Mouse (Mus musculus): Measurements from ENCODE around the gene Dcbld2. TPM values are rescaled to one million over a fixed set of nuclear protein-coding genes. Genes with fewer than 3 reads are reported as not detected.
A peak's percentile ranks its signal among the peaks of the same experiment; 100 is the strongest.

Dcbld2 gene
- polyA plus RNA-seq, 1 experiment from 2014 or later = 0.66 TPM

DNA sequence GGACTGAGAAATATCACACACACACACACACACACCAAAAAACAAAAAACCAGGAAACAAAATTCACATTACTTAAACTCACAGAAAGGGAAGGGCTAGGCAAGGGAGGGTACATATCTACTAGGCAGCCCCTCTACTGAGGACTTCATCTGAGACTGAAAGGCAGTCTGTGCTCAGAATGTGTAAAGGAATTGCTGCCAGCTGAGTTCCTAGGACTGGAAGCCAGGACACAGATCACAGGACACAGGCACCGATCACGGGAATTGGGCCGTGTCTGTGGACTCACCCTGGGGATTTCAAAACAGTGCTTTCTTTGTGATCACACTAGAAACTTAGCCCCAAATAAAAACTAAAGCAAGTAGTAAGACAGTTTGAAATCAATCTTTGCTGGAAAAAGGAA lies 104.6 kb downstream of the Dcbld2 start:
- ATAC-seq (ENCODE audit: low read depth) = no peak
- no peak overlapping the region for H3K4me2 ChIP-seq (ENCODE audit: low read depth, low read length)
- no peak overlapping the region for H3K27ac ChIP-seq (ENCODE audit: low read length)
- WGBS (ENCODE audit: insufficient replicate concordance) = 92% methylated on average over 3 of the region's 3 CpGs
- H3K27me3 ChIP-seq (ENCODE audit: control insufficient read depth, insufficient read depth, low read depth, low read length) = no peaks in the 10 kb centered on the region
- no peaks in the 10 kb centered on the region for H3K9me3 ChIP-seq (replicated peaks; ENCODE audit: control insufficient read depth, low read length)
- H3K9ac ChIP-seq (ENCODE audit: low read depth, low read length) = no peak overlapping the region
- H3K36me3 ChIP-seq (ENCODE audit: control insufficient read depth, insufficient read depth) = no peaks in the 10 kb centered on the region
- peaks cover 21% of the 10 kb centered on the region for H3K4me1 ChIP-seq (ENCODE audit: control insufficient read depth, low read depth, low read length)
- no peak overlapping the region for H3K4me3 ChIP-seq (ENCODE audit: low read depth, low read length)

DNA sequence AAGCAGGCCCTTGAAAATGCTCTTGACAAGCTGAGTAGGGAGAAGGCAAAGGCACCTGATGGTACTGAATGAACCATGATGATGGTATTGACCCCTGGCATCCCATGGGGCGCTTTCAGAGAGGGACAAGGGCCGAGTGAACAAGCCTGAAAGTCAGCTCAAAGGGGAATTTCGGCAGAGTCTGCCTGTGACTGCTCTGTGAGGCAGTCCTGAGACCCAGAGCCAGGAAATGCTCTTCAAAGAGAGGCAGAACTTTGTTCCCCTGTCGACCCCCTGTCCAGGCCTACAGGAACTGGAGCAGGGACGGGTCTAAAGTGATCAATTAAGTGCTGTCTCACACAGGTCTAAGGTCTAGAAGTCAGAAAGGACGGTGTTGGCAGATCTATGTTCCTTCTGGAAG lies 105.5 kb downstream of the Dcbld2 start:
- Histone ChIP-seq H3K9ac (ENCODE audit: low read depth, low read length) (no peak overlapping the region), H3K4me3 (ENCODE audit: low read depth, low read length) (no peak overlapping the region)

DNA sequence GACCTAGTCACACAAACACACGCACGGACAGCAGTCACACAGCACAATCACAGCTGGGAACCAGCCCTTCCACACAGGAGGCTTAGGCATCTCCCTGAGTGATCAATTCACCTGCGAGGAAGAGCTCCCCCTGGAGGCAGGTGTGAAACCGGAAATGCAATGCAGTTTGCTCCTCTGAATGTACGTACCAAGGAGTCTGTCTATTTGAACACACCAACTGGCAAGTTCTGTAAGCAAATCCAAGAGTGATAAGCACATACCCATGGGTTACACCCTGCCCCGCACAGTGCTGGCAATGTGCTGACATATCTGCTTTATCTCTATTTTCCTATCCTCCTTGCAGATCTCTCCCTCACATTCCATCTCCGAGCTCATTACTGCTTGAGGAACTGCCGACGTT lies 106.3 kb downstream of the Dcbld2 start:
- peak; percentile 94 for ATAC-seq (ENCODE audit: low read depth)
- 42% methylated on average over 9 of the region's 9 CpGs for WGBS (ENCODE audit: insufficient replicate concordance)
- Histone ChIP-seq H3K4me3 (ENCODE audit: low read depth, low read length) (peak overlapping the region; percentile 27; the same call in 1 of the 2 replicates), H3K9me3 (replicated peaks; ENCODE audit: control insufficient read depth, low read length) (no peaks in the 10 kb centered on the region), H3K9ac (ENCODE audit: low read depth, low read length) (no peak overlapping the region), H3K4me1 (ENCODE audit: control insufficient read depth, low read depth, low read length) (peaks cover 37% of the 10 kb centered on the region), H3K27ac (ENCODE audit: low read length) (peak overlapping the region; percentile 73), H3K4me2 (ENCODE audit: low read depth, low read length) (peak overlapping the region; percentile 38), H3K27me3 (ENCODE audit: control insufficient read depth, insufficient read depth, low read depth, low read length) (no peaks in the 10 kb centered on the region), H3K36me3 (ENCODE audit: control insufficient read depth, insufficient read depth) (no peaks in the 10 kb centered on the region)

More for the DNA sequence above, 105.5 kb downstream of the Dcbld2 start:
- WGBS (ENCODE audit: insufficient replicate concordance) = 41% methylated on average over 6 of the region's 6 CpGs
- H3K27me3 ChIP-seq (ENCODE audit: control insufficient read depth, insufficient read depth, low read depth, low read length) = no peaks in the 10 kb centered on the region
- H3K4me2 ChIP-seq (ENCODE audit: low read depth, low read length) = no peak overlapping the region
- H3K9me3 ChIP-seq (replicated peaks; ENCODE audit: control insufficient read depth, low read length) = no peaks in the 10 kb centered on the region
- peak overlapping the region; percentile 21; the same call in 1 of the 2 replicates for H3K27ac ChIP-seq (ENCODE audit: low read length)
- H3K36me3 ChIP-seq (ENCODE audit: control insufficient read depth, insufficient read depth) = no peaks in the 10 kb centered on the region
- peaks cover 29% of the 10 kb centered on the region for H3K4me1 ChIP-seq (ENCODE audit: control insufficient read depth, low read depth, low read length)
- ATAC-seq (ENCODE audit: low read depth) = no peak

DNA sequence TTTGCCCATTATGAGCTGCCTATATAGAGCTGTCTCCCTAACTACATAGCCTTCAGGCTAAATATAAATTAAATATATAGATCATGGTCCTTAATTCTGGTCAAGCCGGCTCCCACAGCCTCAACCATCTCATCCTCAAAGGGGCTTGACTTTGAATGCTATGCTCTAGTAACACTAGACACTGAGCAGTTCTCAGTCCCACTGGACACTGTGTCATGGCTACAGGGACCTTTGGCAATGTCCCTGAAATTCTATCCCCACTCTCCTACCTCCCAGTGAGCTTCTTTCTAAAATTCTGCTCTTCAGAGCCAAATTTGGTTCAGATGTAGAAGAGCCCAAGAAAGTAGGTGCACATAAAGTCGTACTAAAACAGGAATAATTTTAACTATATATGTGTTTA lies 107.9 kb downstream of the Dcbld2 start:
- no peaks in the 10 kb centered on the region for H3K9me3 ChIP-seq (replicated peaks; ENCODE audit: control insufficient read depth, low read length)
- ATAC-seq (ENCODE audit: low read depth) = no peak
- WGBS (ENCODE audit: insufficient replicate concordance) = 93% methylated on average over 2 of the region's 2 CpGs
- H3K27ac ChIP-seq (ENCODE audit: low read length) = 0 out of 2 replicates have a peak overlapping the region, but pooled peaks have one; percentile 17
- H3K9ac ChIP-seq (ENCODE audit: low read depth, low read length) = peak overlapping the region; percentile 24; the same call in 1 of the 2 replicates
- no peak overlapping the region for H3K4me2 ChIP-seq (ENCODE audit: low read depth, low read length)
- peaks cover 47% of the 10 kb centered on the region for H3K4me1 ChIP-seq (ENCODE audit: control insufficient read depth, low read depth, low read length)
- H3K4me3 ChIP-seq (ENCODE audit: low read depth, low read length) = no peak overlapping the region
- no peaks in the 10 kb centered on the region for H3K36me3 ChIP-seq (ENCODE audit: control insufficient read depth, insufficient read depth)
- no peaks in the 10 kb centered on the region for H3K27me3 ChIP-seq (ENCODE audit: control insufficient read depth, insufficient read depth, low read depth, low read length)

DNA sequence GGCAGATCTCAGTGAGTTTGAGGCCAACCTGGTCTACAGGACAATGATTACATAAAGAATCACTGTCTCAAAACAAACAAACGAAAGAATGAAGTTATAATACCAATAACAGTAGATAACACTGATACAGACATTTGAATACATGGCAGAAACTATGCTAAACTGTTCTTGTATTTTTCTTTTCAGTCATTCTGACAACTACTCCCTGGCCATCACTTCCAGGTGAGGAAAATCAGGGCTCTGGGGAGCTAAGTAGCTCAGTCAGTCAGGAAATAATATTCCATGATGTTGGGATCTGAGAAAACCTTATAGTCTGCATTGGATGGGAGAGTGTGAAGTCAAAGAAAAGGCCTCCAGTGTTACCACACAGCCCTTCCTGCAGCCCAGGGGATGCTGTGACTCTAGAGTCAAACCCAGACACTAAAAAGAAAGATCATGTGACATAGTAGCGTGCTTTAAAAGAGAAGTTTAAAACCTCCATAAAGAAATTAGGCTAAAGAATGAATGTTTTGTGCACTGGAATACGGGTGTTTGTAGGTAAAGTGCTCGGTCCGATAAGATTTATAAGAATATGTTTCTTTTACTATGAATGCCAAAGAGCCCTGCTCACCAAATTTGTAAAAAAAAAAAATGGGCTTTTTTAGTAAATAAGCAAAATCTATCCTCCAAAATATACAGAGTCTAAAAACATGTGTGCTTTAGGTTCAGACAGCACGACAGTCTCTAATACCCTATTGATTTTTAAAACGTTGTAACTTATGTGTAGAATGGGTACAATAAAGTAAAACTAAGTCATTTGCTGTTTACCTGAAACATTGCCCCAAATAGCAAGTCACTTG lies 108.9 kb downstream of the Dcbld2 start:
- Histone ChIP-seq H3K27me3 (ENCODE audit: control insufficient read depth, insufficient read depth, low read depth, low read length) (no peaks in the 10 kb centered on the region; the same call in 1 of the 2 replicates), H3K27ac (ENCODE audit: low read length) (peak overlapping the region; percentile 7; the same call in 1 of the 2 replicates), H3K9me3 (replicated peaks; ENCODE audit: control insufficient read depth, low read length) (no peaks in the 10 kb centered on the region), H3K9ac (ENCODE audit: low read depth, low read length) (no peak overlapping the region), H3K36me3 (ENCODE audit: control insufficient read depth, insufficient read depth) (no peaks in the 10 kb centered on the region), H3K4me3 (ENCODE audit: low read depth, low read length) (no peak overlapping the region), H3K4me1 (ENCODE audit: control insufficient read depth, low read depth, low read length) (peaks cover 47% of the 10 kb centered on the region), H3K4me2 (ENCODE audit: low read depth, low read length) (no peak overlapping the region)
- WGBS (ENCODE audit: insufficient replicate concordance) = 82% methylated on average over 7 of the region's 7 CpGs
- no peak for ATAC-seq (ENCODE audit: low read depth)

Other genes with a start within 250 kb of the Dcbld2 start
- gene St3gal6, start 115.8 kb downstream of the Dcbld2 start, polyA plus RNA-seq (2015; fragmentation: Nextera tagmentation; extraction: Ambion mirVana) = 25.1 and 25.7 TPM in 2 replicates
- gene Gm813, start 208.5 kb downstream of the Dcbld2 start, polyA plus RNA-seq (2015; fragmentation: Nextera tagmentation; extraction: Ambion mirVana) = not detected in 2 replicates
- gene E330017A01Rik, start 230.3 kb downstream of the Dcbld2 start, polyA plus RNA-seq (2015; fragmentation: Nextera tagmentation; extraction: Ambion mirVana) = not detected in 2 replicates